In genomic region chr17:16599671-16600070, GRCm38 (mm10) we compare ENCODE assay signal across 24 mouse cellular contexts.
A peak's percentile ranks its signal among the peaks of the same experiment; 100 is the strongest.
DNase-seq lines count a peak whose midpoint lies in the region; ATAC-seq and TF ChIP-seq lines count a peak whose summit lies in the region.
"Had no signal": no experiment of that assay in that cellular context is flagged by ENCODE, and none has a peak within 500 bp of the region (broad histone marks: within the 10 kb centered on the region; RNA-seq: fewer than 3 reads in every experiment).

No protein-coding gene starts in this region.

- H3K27me3 ChIP-seq in lung, embryonic 14.5 days (ENCODE audit: insufficient read depth, low read length): no peaks in the 10 kb centered on the region
- H3K27me3 ChIP-seq: embryonic facial prominence, embryonic 13.5 days; heart, embryonic 13.5 days; midbrain, embryonic 13.5 days had no signal

- no peak overlapping the region for H3K4me2 ChIP-seq in lung, embryonic 14.5 days
- H3K4me2 ChIP-seq: embryonic facial prominence, embryonic 13.5 days; heart, embryonic 13.5 days; liver, embryonic 11.5 days; midbrain, embryonic 13.5 days had no signal

- no peak for ATAC-seq in lung, embryonic 14.5 days (ENCODE audit: insufficient read depth)
- ATAC-seq: midbrain, embryonic 13.5 days had no signal

- WGBS in lung, embryonic 14.5 days: 17% methylated on average over 3 of the region's 3 CpGs

- H3K36me3 ChIP-seq in lung, embryonic 14.5 days (ENCODE audit: insufficient read depth): no peaks in the 10 kb centered on the region
- H3K36me3 ChIP-seq: embryonic facial prominence, embryonic 13.5 days; heart, embryonic 13.5 days; midbrain, embryonic 13.5 days had no signal

- TF ChIP-seq CTCF in lung, embryonic 14.5 days (IDR thresholded peaks at IDR 0.05; ENCODE audit: low read depth): no peak

- H3K9ac ChIP-seq in lung, embryonic 14.5 days: no peak overlapping the region
- H3K9ac ChIP-seq: embryonic facial prominence, embryonic 13.5 days; heart, embryonic 13.5 days; midbrain, embryonic 13.5 days had no signal

- no peaks in the 10 kb centered on the region for H3K9me3 ChIP-seq in lung, embryonic 14.5 days (ENCODE audit: low read depth, low read length)
- H3K9me3 ChIP-seq: embryonic facial prominence, embryonic 13.5 days; heart, embryonic 13.5 days; midbrain, embryonic 13.5 days had no signal

- peak; percentile 60 to 76 for DNase-seq in cerebellum, postnatal 10 days
- no peak for DNase-seq in cerebellum, adult 9-10 months
- DNase-seq in heart, adult 11 months: peak; percentile 51
- no peak for DNase-seq in heart, postnatal 25 days (ENCODE audit: low spot score)
- peak; percentile 1 for DNase-seq in lung, embryonic 14.5 days
- DNase-seq in lung, postnatal 25 days (ENCODE audit: low spot score): no peak
- DNase-seq in adrenal gland, postnatal 25 days: no peak
- DNase-seq in urinary bladder, postnatal 25 days (ENCODE audit: low spot score): no peak
- DNase-seq: adrenal gland, adult 8-10 months; cerebellum, adult 2 months; gastrocnemius, adult 2 months; heart, postnatal 4 days; kidney, adult 11 months; kidney, postnatal 25 days; layer of hippocampus, adult 9-11 months; lung, adult 2 months; retina, postnatal 1 day; right cerebral cortex, postnatal 4 days; thymus, postnatal 25 days had no signal

- H3K4me3 ChIP-seq in lung, embryonic 14.5 days (ENCODE audit: low read depth, low read length): no peak overlapping the region
- H3K4me3 ChIP-seq: embryonic facial prominence, embryonic 13.5 days; gastrocnemius, adult 2 months; heart, embryonic 13.5 days; midbrain, embryonic 13.5 days had no signal

- 0 out of 2 replicates have a peak, but pooled peaks cover 3% of the 10 kb centered on the region for H3K4me1 ChIP-seq in lung, embryonic 14.5 days (ENCODE audit: insufficient read depth)
- H3K4me1 ChIP-seq: embryonic facial prominence, embryonic 13.5 days; heart, embryonic 13.5 days; midbrain, embryonic 13.5 days had no signal

- intact Hi-C loops in heart, postnatal 25 days (cut with DNase I): no loop called here

- H3K27ac ChIP-seq in lung, embryonic 14.5 days (ENCODE audit: low read depth): no peak overlapping the region
- H3K27ac ChIP-seq: embryonic facial prominence, embryonic 13.5 days; gastrocnemius, adult 2 months; heart, embryonic 13.5 days; macrophage; midbrain, embryonic 13.5 days had no signal

Comparison
In these comparisons a context has a peak if more than half of its experiments do, and no peak if none do; other contexts are left out.
1. DNase-seq: peak in cerebellum, postnatal 10 days (2 of 2), heart, adult 11 months (single experiment) and lung, embryonic 14.5 days (single experiment); none in cerebellum, adult 9-10 months (single experiment), heart, postnatal 25 days (single experiment), lung, postnatal 25 days (single experiment), adrenal gland, postnatal 25 days (single experiment) and urinary bladder, postnatal 25 days (single experiment).